Comparison of ENCODE assay signal across 8 mouse cellular contexts in genomic region chr3:146520798-146521651, GRCm38 (mm10). TPM values are rescaled to one million over a fixed set of nuclear protein-coding genes. Genes with fewer than 3 reads are reported as not detected.
A peak's percentile ranks its signal among the peaks of the same experiment; 100 is the strongest.
DNase-seq lines count a peak whose midpoint lies in the region; ATAC-seq and TF ChIP-seq lines count a peak whose summit lies in the region.

TSS of gene Rpf1 (minus strand) at chr3:146521429.

- WGBS in forebrain, embryonic 12.5 days, result under 1% methylated on average over 43 of the region's 82 CpGs
- WGBS in heart, postnatal 0 days, result under 1% methylated on average over 62 of the region's 82 CpGs
- WGBS in liver, embryonic 16.5 days (ENCODE audit: insufficient replicate concordance), result under 1% methylated on average over 61 of the region's 82 CpGs
- WGBS in neural tube, embryonic 13.5 days, result under 1% methylated on average over 59 of the region's 82 CpGs

- H3K27me3 ChIP-seq in E14TG2a.4 (ENCODE audit: insufficient read depth, low read length), result no peaks in the 10 kb centered on the region
- H3K27me3 ChIP-seq in forebrain, embryonic 12.5 days, result no peaks in the 10 kb centered on the region
- no peaks in the 10 kb centered on the region for H3K27me3 ChIP-seq in heart, postnatal 0 days (ENCODE audit: control insufficient read depth, insufficient read depth, low read length)
- H3K27me3 ChIP-seq in liver, embryonic 16.5 days (ENCODE audit: control insufficient read depth, insufficient read depth, low read depth, low read length), result no peaks in the 10 kb centered on the region
- H3K27me3 ChIP-seq in neural tube, embryonic 13.5 days, result no peaks in the 10 kb centered on the region
- H3K27me3 ChIP-seq in testis, adult 2 months (ENCODE audit: control insufficient read depth, insufficient read depth, low read length), result no peaks in the 10 kb centered on the region

- peak within 1 kb of the TSS; percentile 86 for H3K9ac ChIP-seq in forebrain, embryonic 12.5 days
- peak within 1 kb of the TSS; percentile 71 for H3K9ac ChIP-seq in heart, postnatal 0 days (replicated peaks; ENCODE audit: low read depth, low read length)
- peak within 1 kb of the TSS; percentile 89 for H3K9ac ChIP-seq in liver, embryonic 16.5 days (ENCODE audit: low read depth, low read length)
- H3K9ac ChIP-seq in neural tube, embryonic 13.5 days, result peak within 1 kb of the TSS; percentile 84

- no peak for TF ChIP-seq EP300 in heart, postnatal 0 days (IDR thresholded peaks at IDR 0.05; ENCODE audit: low read depth)

- TF ChIP-seq CTCF in E14TG2a.4 (conservative IDR thresholded peaks at IDR 0.05; ENCODE audit: low read length), result no peak
- no peak for TF ChIP-seq CTCF in heart, postnatal 0 days (IDR thresholded peaks at IDR 0.05; ENCODE audit: low read depth)
- TF ChIP-seq CTCF in testis, adult 2 months (IDR thresholded peaks at IDR 0.05; ENCODE audit: control insufficient read depth, insufficient read depth, insufficient replicate concordance, low read depth, low read length), result no peak

- peaks cover 24% of the 10 kb centered on the region for H3K4me1 ChIP-seq in E14TG2a.4 (replicated peaks; ENCODE audit: low read depth, low read length)
- H3K4me1 ChIP-seq in forebrain, embryonic 12.5 days, result peaks cover 7% of the 10 kb centered on the region; the same call in 1 of the 2 replicates
- H3K4me1 ChIP-seq in heart, postnatal 0 days (ENCODE audit: control insufficient read depth, insufficient read depth), result peaks cover 3% of the 10 kb centered on the region; the same call in 1 of the 2 replicates
- H3K4me1 ChIP-seq in liver, embryonic 16.5 days (ENCODE audit: control insufficient read depth, low read depth, low read length), result peaks cover 3% of the 10 kb centered on the region
- H3K4me1 ChIP-seq in neural tube, embryonic 13.5 days (replicated peaks), result peaks cover 8% of the 10 kb centered on the region
- H3K4me1 ChIP-seq in testis, adult 2 months (ENCODE audit: control insufficient read depth, insufficient read depth, low read length), result peaks cover 4% of the 10 kb centered on the region

- H3K27ac ChIP-seq in forebrain, embryonic 12.5 days, result peak within 1 kb of the TSS; percentile 97
- H3K27ac ChIP-seq in heart, postnatal 0 days (ENCODE audit: low read depth), result peak within 1 kb of the TSS; percentile 96
- peak within 1 kb of the TSS; percentile 98 for H3K27ac ChIP-seq in liver, embryonic 16.5 days (ENCODE audit: low read length)
- peak within 1 kb of the TSS; percentile 97 for H3K27ac ChIP-seq in neural tube, embryonic 13.5 days (replicated peaks)
- peak within 1 kb of the TSS; percentile 99 for H3K27ac ChIP-seq in testis, adult 2 months (ENCODE audit: control insufficient read depth, insufficient read depth, low read depth, low read length)

- TF ChIP-seq POLR2A in testis, adult 2 months (IDR thresholded peaks at IDR 0.05; ENCODE audit: control insufficient read depth, low read depth, low read length), result peak; percentile 64

- H3K4me3 ChIP-seq in E14TG2a.4 (replicated peaks; ENCODE audit: low read length), result peak within 1 kb of the TSS; percentile 88
- H3K4me3 ChIP-seq in forebrain, embryonic 12.5 days (replicated peaks), result peak within 1 kb of the TSS; percentile 84
- H3K4me3 ChIP-seq in heart, postnatal 0 days (ENCODE audit: low read depth, low read length), result peak within 1 kb of the TSS; percentile 75
- H3K4me3 ChIP-seq in liver, embryonic 16.5 days (ENCODE audit: low read depth, low read length), result peak within 1 kb of the TSS; percentile 94
- peak within 1 kb of the TSS; percentile 67 for H3K4me3 ChIP-seq in neural tube, embryonic 13.5 days
- peak within 1 kb of the TSS; percentile 100 for H3K4me3 ChIP-seq in testis, adult 2 months (ENCODE audit: control insufficient read depth, low read depth, low read length)

- DNase-seq in c-Kit-positive CD71-positive TER-119-positive erythroid progenitor cells, embryonic 14.5 days (ENCODE audit: low spot score), result peak; percentile 88
- peak; percentile 91 for DNase-seq in heart, postnatal 0 days (ENCODE audit: low spot score)
- DNase-seq in kidney, postnatal 4 days, result peak; percentile 91 to 95

- no peaks in the 10 kb centered on the region for H3K9me3 ChIP-seq in E14TG2a.4 (ENCODE audit: low read length)
- no peaks in the 10 kb centered on the region for H3K9me3 ChIP-seq in forebrain, embryonic 12.5 days
- no peaks in the 10 kb centered on the region for H3K9me3 ChIP-seq in heart, postnatal 0 days (replicated peaks; ENCODE audit: control insufficient read depth, low read length)
- no peaks in the 10 kb centered on the region for H3K9me3 ChIP-seq in liver, embryonic 16.5 days (replicated peaks; ENCODE audit: control insufficient read depth, low read length)
- no peaks in the 10 kb centered on the region for H3K9me3 ChIP-seq in neural tube, embryonic 13.5 days

- ATAC-seq in forebrain, embryonic 12.5 days (ENCODE audit: low FRiP score), result peak; percentile 96
- peak; percentile 95 for ATAC-seq in heart, postnatal 0 days (ENCODE audit: insufficient read depth, low read depth)
- ATAC-seq in liver, embryonic 16.5 days (ENCODE audit: low read depth), result peak; percentile 97
- ATAC-seq in neural tube, embryonic 13.5 days (ENCODE audit: low read depth), result peak; percentile 97

- peaks cover 33% of the 10 kb centered on the region for H3K36me3 ChIP-seq in E14TG2a.4 (ENCODE audit: insufficient read depth, low read length)
- peaks cover 21% of the 10 kb centered on the region for H3K36me3 ChIP-seq in forebrain, embryonic 12.5 days (replicated peaks)
- H3K36me3 ChIP-seq in heart, postnatal 0 days (replicated peaks; ENCODE audit: control insufficient read depth, insufficient read depth, low read length), result peaks cover 22% of the 10 kb centered on the region
- H3K36me3 ChIP-seq in liver, embryonic 16.5 days (ENCODE audit: control insufficient read depth, insufficient read depth), result peaks cover 13% of the 10 kb centered on the region
- H3K36me3 ChIP-seq in neural tube, embryonic 13.5 days, result peaks cover 23% of the 10 kb centered on the region
- peaks cover 3% of the 10 kb centered on the region; the same call in 1 of the 2 replicates for H3K36me3 ChIP-seq in testis, adult 2 months (ENCODE audit: control insufficient read depth, insufficient read depth, low read length)

- H3K4me2 ChIP-seq in forebrain, embryonic 12.5 days, result peak within 1 kb of the TSS; percentile 55
- H3K4me2 ChIP-seq in heart, postnatal 0 days (ENCODE audit: low read depth, low read length), result peak within 1 kb of the TSS; percentile 72
- peak within 1 kb of the TSS; percentile 75 for H3K4me2 ChIP-seq in liver, embryonic 16.5 days (ENCODE audit: low read depth, low read length)
- peak within 1 kb of the TSS; percentile 73 for H3K4me2 ChIP-seq in neural tube, embryonic 13.5 days

RNA-seq across cellular contexts. Expression of gene Rpf1, which starts in this region (rescaled TPM):
- 73.1 and 74.2 TPM in 2 replicates for polyA plus RNA-seq in forebrain, embryonic 12.5 days (2016; fragmentation: Nextera tagmentation; extraction: Ambion mirVana)
- 17.0 and 17.8 TPM in 2 replicates for total RNA-seq in heart, postnatal 0 days (2014; rRNA removed; ENCODE audit: low replicate concordance)
- 27.3 and 30.7 TPM in 2 replicates for polyA plus RNA-seq in heart, postnatal 0 days (2015; fragmentation: Nextera tagmentation; extraction: Ambion mirVana)
- 24.6 and 25.0 TPM in 2 replicates for polyA plus RNA-seq in liver, embryonic 16.5 days (2015; fragmentation: Nextera tagmentation; extraction: Ambion mirVana)
- polyA plus RNA-seq in neural tube, embryonic 13.5 days (2015; fragmentation: Nextera tagmentation; extraction: Ambion mirVana), result 53.3 and 54.2 TPM in 2 replicates
- polyA plus RNA-seq in testis, adult 2 months (2012; rRNA removed), result 11.8 and 13.9 TPM in 2 replicates

Comparison
In these comparisons a context has a peak if more than half of its experiments do, and no peak if none do; other contexts are left out.
1. Peak in every context shown above with its lines: DNase-seq, ATAC-seq, H3K4me3 ChIP-seq and H3K27ac ChIP-seq.